Mouse (Mus musculus) intestine, embryonic 14.5 days (tissue): Measurements from ENCODE around the gene Galnt10. TPM values are rescaled to one million over a fixed set of nuclear protein-coding genes. Genes with fewer than 3 reads are reported as not detected.

Experiments
- ATAC-seq: fragments of 200-750 bp; cut with Nextera tagmentation; replicated peaks from 2 replicates; pipeline ENCODE4 v1.8.0; 2017; ENCODE audit warnings: low read depth, moderate number of reproducible peaks, moderate TSS enrichment, moderate library complexity; ENCODE audit not compliant: low FRiP score, low TSS enrichment
- DNase-seq: peaks from one replicate; pipeline ENCODE4 v3.0.0-alpha.2; 2018; ENCODE audit warnings: low spot score
- H3K27ac ChIP-seq: fragments of 300-500 bp; sonication (generic); 2 replicates; pipeline ENCODE4 v1.5.1; 2014; ENCODE audit warnings: low read depth, mild to moderate bottlenecking, control low read depth
- H3K27me3 ChIP-seq: fragments of 300-500 bp; sonication (generic); replicated peaks from 2 replicates; pipeline ENCODE4 v1.6.1; 2014; ENCODE audit warnings: low read length, control low read depth; ENCODE audit not compliant: control insufficient read depth, insufficient read depth
- H3K36me3 ChIP-seq: fragments of 300-500 bp; sonication (generic); 2 replicates; pipeline ENCODE4 v1.6.1; 2014; ENCODE audit warnings: low read length, control low read depth; ENCODE audit not compliant: control insufficient read depth, insufficient read depth
- H3K4me1 ChIP-seq: fragments of 300-500 bp; sonication (generic); replicated peaks from 2 replicates; pipeline ENCODE4 v1.6.1; 2014; ENCODE audit warnings: low read length, control low read depth, mixed read lengths; ENCODE audit not compliant: control insufficient read depth, insufficient read depth
- H3K4me2 ChIP-seq: fragments of 300-500 bp; sonication (generic); 2 replicates; pipeline ENCODE4 v1.6.1; 2014; ENCODE audit warnings: low read length
- H3K4me3 ChIP-seq: fragments of 300-500 bp; sonication (generic); 2 replicates; pipeline ENCODE4 v1.5.1; 2014; ENCODE audit warnings: low read depth, low read length, control low read depth, mixed read lengths
- H3K9ac ChIP-seq: fragments of 300-500 bp; sonication (generic); 2 replicates; pipeline ENCODE4 v1.6.1; 2014; ENCODE audit warnings: mild to moderate bottlenecking, low read length
- H3K9me3 ChIP-seq: fragments of 300-500 bp; sonication (generic); 2 replicates; pipeline ENCODE4 v1.6.1; 2016; ENCODE audit warnings: low read length, control low read depth; ENCODE audit not compliant: control insufficient read depth
- WGBS: fragments of 180-500 bp; shearing (Covaris S2); extraction: QIAGEN DNeasy Blood & Tissue Kit; methylation state at CpG from one replicate; pipeline ENCODE4 v1.1.7; 2014; 5-methylcytosine and 5-hydroxymethylcytosine counted together
- polyA plus RNA-seq: library from polyadenylated mRNA; unstranded; fragments of >200 nt; fragmentation: Nextera tagmentation; extraction: Ambion mirVana; gene quantifications from 2 replicates; pipeline ENCODE4 v1.2.1, GENCODE M21; 2014

The Galnt10 gene
- polyA plus RNA-seq, 1 experiment from 2014 or later, result 12.5 TPM

- Histone ChIP-seq H3K4me1 (peaks cover 33% of the 10 kb centered on the region; the same call in 1 of the 2 replicates), H3K9ac (no peak overlapping the region)
- 85% methylated on average over 14 of the region's 14 CpGs for WGBS
Observed at GRCm38 (mm10) chr11:57652923-57653660, 7.8 kb downstream of the Galnt10 start.

DNA sequence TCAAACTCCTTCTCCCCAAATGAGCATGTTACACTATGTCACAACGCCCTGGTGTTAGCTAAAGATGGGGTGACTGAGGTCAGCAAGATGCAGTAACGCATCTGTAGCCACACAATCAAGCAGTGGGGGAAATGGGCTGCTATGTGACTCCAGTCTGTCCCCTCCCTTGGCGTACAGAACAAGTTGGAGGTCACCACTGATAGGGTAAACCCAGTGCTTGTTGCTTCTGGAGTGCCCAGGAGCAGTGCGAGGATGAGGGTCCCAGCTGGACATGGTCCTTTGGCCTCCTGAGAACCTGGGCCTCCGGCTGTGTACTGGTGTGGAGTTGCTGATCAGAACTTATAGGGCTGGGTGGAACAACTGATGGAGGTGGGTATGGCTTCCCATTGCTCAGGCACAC is 8.6 kb downstream of the Galnt10 start:
- DNase-seq (no peak), ATAC-seq (no peak)
- Histone ChIP-seq H3K9me3 (no peaks in the 10 kb centered on the region), H3K4me1 (peaks cover 33% of the 10 kb centered on the region; the same call in 1 of the 2 replicates), H3K27me3 (no peaks in the 10 kb centered on the region), H3K27ac (no peak overlapping the region), H3K36me3 (no peaks in the 10 kb centered on the region), H3K4me2 (no peak overlapping the region), H3K4me3 (no peak overlapping the region), H3K9ac (no peak overlapping the region)
- 87% methylated on average over 5 of the region's 5 CpGs for WGBS

More at GRCm38 (mm10) chr11:57652923-57653660, 7.8 kb downstream of the Galnt10 start:
- ATAC-seq, result no peak
- Histone ChIP-seq H3K4me3 (no peak overlapping the region), H3K27me3 (no peaks in the 10 kb centered on the region), H3K4me2 (no peak overlapping the region), H3K27ac (no peak overlapping the region), H3K9me3 (no peaks in the 10 kb centered on the region), H3K36me3 (no peaks in the 10 kb centered on the region)
- DNase-seq, result no peak

DNA sequence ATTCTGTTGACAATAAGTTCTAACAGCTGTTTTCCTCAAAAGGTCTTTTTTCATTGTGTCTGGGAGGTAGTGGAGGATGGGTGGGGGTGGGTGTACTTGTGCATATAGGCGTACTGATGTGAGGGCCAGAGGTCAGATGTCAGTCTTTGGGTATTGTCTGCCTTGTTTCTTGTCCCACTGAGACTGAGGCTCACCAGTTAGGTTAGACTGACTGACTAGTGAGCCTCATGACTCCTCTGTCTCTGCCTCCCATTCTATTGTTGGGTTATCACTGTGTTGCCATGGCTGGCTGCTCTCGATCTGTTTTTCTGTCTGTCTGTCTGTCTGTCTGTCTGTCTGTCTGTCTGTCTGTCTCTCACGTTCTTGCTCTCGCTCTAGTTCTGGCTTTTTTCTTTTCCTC is 9.1 kb downstream of the Galnt10 start:
- H3K4me1 ChIP-seq, result peaks cover 33% of the 10 kb centered on the region; the same call in 1 of the 2 replicates
- no peak overlapping the region for H3K4me3 ChIP-seq
- 50% methylated on average over 4 of the region's 4 CpGs for WGBS
- H3K9ac ChIP-seq, result no peak overlapping the region
- H3K4me2 ChIP-seq, result no peak overlapping the region
- no peaks in the 10 kb centered on the region for H3K36me3 ChIP-seq
- H3K27ac ChIP-seq, result no peak overlapping the region
- no peaks in the 10 kb centered on the region for H3K9me3 ChIP-seq
- no peaks in the 10 kb centered on the region for H3K27me3 ChIP-seq
- no peak for DNase-seq
- ATAC-seq, result no peak

GRCm38 (mm10) chr11:57654977-57655397 is 9.7 kb downstream of the Galnt10 start:
- no peaks in the 10 kb centered on the region for H3K36me3 ChIP-seq
- H3K4me3 ChIP-seq, result no peak overlapping the region
- no peaks in the 10 kb centered on the region for H3K9me3 ChIP-seq
- H3K4me1 ChIP-seq, result peaks cover 33% of the 10 kb centered on the region; the same call in 1 of the 2 replicates
- 42% methylated on average over 5 of the region's 5 CpGs for WGBS
- ATAC-seq (peak; percentile 30; the same call in 1 of the 2 replicates), DNase-seq (no peak)
- no peaks in the 10 kb centered on the region for H3K27me3 ChIP-seq
- H3K27ac ChIP-seq, result no peak overlapping the region
- no peak overlapping the region for H3K4me2 ChIP-seq
- no peak overlapping the region for H3K9ac ChIP-seq

- Histone ChIP-seq H3K36me3 (no peaks in the 10 kb centered on the region), H3K9ac (no peak overlapping the region), H3K4me1 (peaks cover 31% of the 10 kb centered on the region), H3K9me3 (no peaks in the 10 kb centered on the region), H3K27ac (no peak overlapping the region), H3K27me3 (no peaks in the 10 kb centered on the region), H3K4me2 (no peak overlapping the region), H3K4me3 (no peak overlapping the region)
- ATAC-seq (no peak), DNase-seq (no peak)
- WGBS, result 55% methylated on average over 10 of the region's 10 CpGs
Observed at GRCm38 (mm10) chr11:57655669-57656325, 10.6 kb downstream of the Galnt10 start.

DNA sequence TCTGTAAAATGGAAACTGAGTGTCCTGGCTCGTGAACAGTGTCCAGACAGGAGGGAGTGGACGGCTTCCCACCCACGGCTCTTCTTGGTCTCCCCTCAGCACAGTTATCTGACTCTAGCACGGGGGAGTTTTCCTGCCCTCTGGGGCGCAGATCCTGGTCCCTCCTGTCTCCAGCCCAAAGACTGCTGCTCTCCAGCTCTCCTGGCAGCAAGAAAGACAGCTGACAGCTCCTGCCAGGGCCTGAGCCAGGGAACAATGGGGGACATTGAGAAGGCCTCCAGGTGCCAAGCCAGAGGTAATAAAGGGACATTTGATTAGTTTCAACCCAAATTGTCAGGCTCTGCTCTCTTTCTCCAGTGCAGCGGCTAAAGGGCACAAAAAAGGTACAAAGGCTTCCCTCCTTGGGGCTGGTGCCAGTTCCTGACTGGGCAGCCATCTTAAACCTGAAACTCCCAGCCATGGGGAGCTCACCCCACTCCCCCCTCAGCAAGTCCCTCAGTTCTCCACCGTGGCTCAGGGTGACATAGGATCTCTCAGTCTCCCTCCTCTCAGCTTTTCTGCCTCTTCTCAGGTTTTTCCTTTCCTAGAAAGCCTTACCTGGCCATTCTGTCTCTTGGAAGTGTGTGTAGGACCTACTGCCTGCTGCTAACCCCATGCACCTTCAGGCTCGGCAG is 11.5 kb downstream of the Galnt10 start:
- no peaks in the 10 kb centered on the region for H3K9me3 ChIP-seq
- no peak overlapping the region for H3K4me2 ChIP-seq
- WGBS, result 61% methylated on average over 8 of the region's 8 CpGs
- H3K27me3 ChIP-seq, result no peaks in the 10 kb centered on the region
- no peak for DNase-seq
- H3K9ac ChIP-seq, result no peak overlapping the region
- no peaks in the 10 kb centered on the region for H3K36me3 ChIP-seq
- no peak overlapping the region for H3K4me3 ChIP-seq
- H3K27ac ChIP-seq, result no peak overlapping the region
- H3K4me1 ChIP-seq, result peaks cover 26% of the 10 kb centered on the region
- no peak for ATAC-seq

- no peaks in the 10 kb centered on the region for H3K36me3 ChIP-seq
- H3K4me2 ChIP-seq, result no peak overlapping the region
- H3K27me3 ChIP-seq, result no peaks in the 10 kb centered on the region
- H3K9ac ChIP-seq, result no peak overlapping the region
- no peak overlapping the region for H3K27ac ChIP-seq
- H3K4me1 ChIP-seq, result peaks cover 23% of the 10 kb centered on the region
- DNase-seq (no peak), ATAC-seq (no peak; the same call in 1 of the 2 replicates)
- WGBS, result 71% methylated on average over 9 of the region's 9 CpGs
- no peak overlapping the region for H3K4me3 ChIP-seq
- H3K9me3 ChIP-seq, result no peaks in the 10 kb centered on the region
Observed at GRCm38 (mm10) chr11:57657370-57658072, 12.3 kb downstream of the Galnt10 start.

DNA sequence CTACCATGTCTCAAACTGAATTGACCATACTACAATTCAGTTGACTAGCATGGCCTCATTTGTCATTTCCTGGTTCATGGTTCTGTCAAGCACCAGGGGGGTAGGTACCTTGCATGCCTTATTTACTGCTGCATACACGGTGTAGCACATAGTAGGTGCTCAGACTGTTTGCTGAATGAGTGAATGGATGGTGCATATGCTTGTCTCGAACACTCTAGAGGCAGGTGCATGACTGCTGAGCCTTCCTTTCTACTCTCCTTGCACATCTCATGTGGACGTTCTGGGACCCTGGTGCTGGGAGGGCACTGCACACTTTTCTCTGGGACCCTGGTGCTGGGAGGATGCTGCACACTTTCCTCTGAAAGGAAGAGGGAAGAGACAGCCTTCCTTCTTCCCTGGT is 13.0 kb downstream of the Galnt10 start:
- DNase-seq (no peak), ATAC-seq (no peak)
- Histone ChIP-seq H3K4me3 (no peak overlapping the region), H3K4me1 (peaks cover 28% of the 10 kb centered on the region), H3K36me3 (no peaks in the 10 kb centered on the region), H3K9ac (no peak overlapping the region), H3K27ac (no peak overlapping the region), H3K27me3 (no peaks in the 10 kb centered on the region), H3K4me2 (no peak overlapping the region), H3K9me3 (no peaks in the 10 kb centered on the region)
- 88% methylated on average over 3 of the region's 3 CpGs for whole genome bisulfite sequencing
